Mouse (Mus musculus) adrenal gland, postnatal 10 days (tissue): Measurements from ENCODE around the gene Chst5. TPM values are rescaled to one million over a fixed set of nuclear protein-coding genes. Genes with fewer than 3 reads are reported as not detected.
A peak's percentile ranks its signal among the peaks of the same experiment; 100 is the strongest.
"Not testable (repeated sequence)": the region's sequence is repeated elsewhere in the genome, so short reads cannot be mapped to it uniquely, and the experiment has no call there.

Experiments
- DNase-seq: peaks from one replicate; pipeline ENCODE4 v3.0.0; 2021; ENCODE audit warnings: mixed read lengths
- long read RNA-seq, 2 experiments: library from polyadenylated mRNA; stranded (forward); transcript quantifications; one replicate each; pipeline ENCODE4 v2.0.0; 2021
- total RNA-seq, 2 experiments: library from RNA; stranded (reverse); gene quantifications; 2 replicates each; pipeline ENCODE4 v1.2.3; 2021

The Chst5 gene
- under 1 TPM; 0.15 to 0.18 TPM for total RNA-seq
- long read RNA-seq, experiment 1, partial matches to known transcripts: 0 of 1 reads
- long read RNA-seq, experiment 1, other reads (novel, unspliced or antisense): 0 of 1 reads
- long read RNA-seq, experiment 2: 0 reads

GRCm38 (mm10) chr8:111909621-111910450 lies at the start of gene Chst5:
TSS of gene Chst5 (minus strand) at chr8:111910447.
- no peak for DNase-seq

GRCm38 (mm10) chr8:111957231-111957630 lies 47.0 kb upstream of the Chst5 start:
- no peak for DNase-seq

GRCm38 (mm10) chr8:111955879-111956278 lies 45.6 kb upstream of the Chst5 start:
- DNase-seq: no peak

- DNase-seq: no peak
These were observed 44.8 kb upstream of the Chst5 start for GRCm38 (mm10) chr8:111954844-111955594.

GRCm38 (mm10) chr8:111951936-111952335 lies 41.7 kb upstream of the Chst5 start:
- no peak for DNase-seq

GRCm38 (mm10) chr8:111951317-111951716 lies 41.1 kb upstream of the Chst5 start:
- no peak for DNase-seq

GRCm38 (mm10) chr8:111950846-111951245 lies 40.6 kb upstream of the Chst5 start:
- no peak for DNase-seq

GRCm38 (mm10) chr8:111947954-111948353 lies 37.7 kb upstream of the Chst5 start:
- DNase-seq: no peak

- DNase-seq: no peak
These were observed 36.9 kb upstream of the Chst5 start for GRCm38 (mm10) chr8:111947144-111947543.

- DNase-seq: no peak
These were observed 33.3 kb upstream of the Chst5 start for GRCm38 (mm10) chr8:111943544-111943943.

- DNase-seq: peak; percentile 69
These were observed 30.8 kb upstream of the Chst5 start for GRCm38 (mm10) chr8:111941101-111941454.

- DNase-seq: peak; percentile 98
These were observed 30.2 kb upstream of the Chst5 start, which contains the start of gene Gabarapl2 for GRCm38 (mm10) chr8:111940171-111941100. TSS of gene Gabarapl2 (plus strand) at chr8:111940703.

- peak; percentile 46 for DNase-seq
These were observed 29.4 kb upstream of the Chst5 start for GRCm38 (mm10) chr8:111939516-111940142.

GRCm38 (mm10) chr8:111938076-111938985 lies 28.1 kb upstream of the Chst5 start:
- DNase-seq: not testable (repeated sequence)

- DNase-seq: no peak
These were observed 26.9 kb upstream of the Chst5 start for GRCm38 (mm10) chr8:111937184-111937583.

GRCm38 (mm10) chr8:111934201-111934600 lies 24.0 kb upstream of the Chst5 start:
- no peak for DNase-seq

- peak; percentile 92 for DNase-seq
These were observed 23.3 kb upstream of the Chst5 start, which contains the start of gene Tmem231 for GRCm38 (mm10) chr8:111933348-111934076. TSS of gene Tmem231 (minus strand) at chr8:111933881.

GRCm38 (mm10) chr8:111932580-111933336 lies 22.5 kb upstream of the Chst5 start:
- peak; percentile 75 for DNase-seq

- DNase-seq: no peak
These were observed 21.5 kb upstream of the Chst5 start for GRCm38 (mm10) chr8:111931721-111932120.
